Mouse (Mus musculus): ENCODE results near the gene Cage1. TPM values are rescaled to one million over a fixed set of nuclear protein-coding genes. Genes with fewer than 3 reads are reported as not detected.

The Cage1 gene
- polyA plus RNA-seq, 2 experiments, result 0.15 to 0.25 TPM

GRCm38 (mm10) chr13:37999713-38000112 is 37.2 kb downstream of the Cage1 start:
- H3K27ac ChIP-seq, result peak overlapping the region; percentile 39
- H3K9ac ChIP-seq (replicated peaks), result no peak overlapping the region
- H3K36me3 ChIP-seq (replicated peaks; ENCODE audit: control insufficient read depth, insufficient read depth, low read depth), result no peaks in the 10 kb centered on the region
- WGBS (ENCODE audit: insufficient replicate concordance), result 77% methylated on average over 3 of the region's 3 CpGs
- H3K4me1 ChIP-seq (replicated peaks; ENCODE audit: control insufficient read depth in 2 of 2, insufficient read depth in 2 of 2, low read length in 1 of 2), result peaks cover 15 to 23% of the 10 kb centered on the region in 2 experiments
- H3K27me3 ChIP-seq (ENCODE audit: control insufficient read depth, insufficient read depth, low read length), result no peaks in the 10 kb centered on the region; the same call in 1 of the 2 replicates
- DNase-seq (ENCODE audit: low read depth in 3 of 3, low spot score in 3 of 3) (peak in 2 of 3 experiments; percentile 36 to 70), ATAC-seq (ENCODE audit: insufficient read depth) (peak; percentile 95)
- no peak overlapping the region for H3K4me3 ChIP-seq (ENCODE audit: insufficient read depth in 1 of 2, low read depth in 2 of 2, low read length in 2 of 2)
- H3K9me3 ChIP-seq (ENCODE audit: control insufficient read depth, low read length), result no peaks in the 10 kb centered on the region
- H3K4me2 ChIP-seq (ENCODE audit: low read depth), result peak overlapping the region; percentile 13
- TF ChIP-seq CTCF (IDR thresholded peaks at IDR 0.05; ENCODE audit: low read depth) (no peak), EP300 (IDR thresholded peaks at IDR 0.05; ENCODE audit: low read depth) (peak; percentile 52)

- Histone ChIP-seq H3K27me3 (ENCODE audit: control insufficient read depth, insufficient read depth, low read length) (no peaks in the 10 kb centered on the region), H3K27ac (peak overlapping the region; percentile 40; the same call in 1 of the 2 replicates), H3K9me3 (ENCODE audit: control insufficient read depth, low read length) (no peaks in the 10 kb centered on the region), H3K4me1 (replicated peaks; ENCODE audit: control insufficient read depth in 2 of 2, insufficient read depth in 2 of 2, low read length in 1 of 2) (peaks cover 8 to 22% of the 10 kb centered on the region in 2 experiments), H3K36me3 (replicated peaks; ENCODE audit: control insufficient read depth, insufficient read depth, low read depth) (peaks cover 24% of the 10 kb centered on the region), H3K9ac (replicated peaks) (peak overlapping the region; percentile 38), H3K4me3 (ENCODE audit: insufficient read depth in 1 of 2, low read depth in 2 of 2, low read length in 2 of 2) (peak overlapping the region; percentile 42 to 75), H3K4me2 (ENCODE audit: low read depth) (peak overlapping the region; percentile 62)
- WGBS (ENCODE audit: insufficient replicate concordance), result 15% methylated on average over 7 of the region's 7 CpGs
- TF ChIP-seq CTCF (IDR thresholded peaks at IDR 0.05; ENCODE audit: low read depth) (no peak), EP300 (IDR thresholded peaks at IDR 0.05; ENCODE audit: low read depth) (no peak)
- DNase-seq (ENCODE audit: low read depth in 3 of 3, low spot score in 3 of 3) (no peak), ATAC-seq (ENCODE audit: insufficient read depth) (peak; percentile 29)
These were observed 42.5 kb downstream of the Cage1 start for GRCm38 (mm10) chr13:37994405-37994749.

GRCm38 (mm10) chr13:37993704-37994404 is 43.0 kb downstream of the Cage1 start, which contains the start of gene Ssr1:
Ssr1 (minus strand) TSS chr13:37994217.
- H3K4me1 ChIP-seq (replicated peaks; ENCODE audit: control insufficient read depth in 2 of 2, insufficient read depth in 2 of 2, low read length in 1 of 2), result peaks cover 5 to 17% of the 10 kb centered on the region in 2 experiments
- peak within 1 kb of the TSS; percentile 75 to 93 for H3K4me3 ChIP-seq (ENCODE audit: insufficient read depth in 1 of 2, low read depth in 2 of 2, low read length in 2 of 2)
- TF ChIP-seq CTCF (IDR thresholded peaks at IDR 0.05; ENCODE audit: low read depth) (no peak), EP300 (IDR thresholded peaks at IDR 0.05; ENCODE audit: low read depth) (peak; percentile 59)
- no peaks in the 10 kb centered on the region for H3K9me3 ChIP-seq (ENCODE audit: control insufficient read depth, low read length)
- peak within 1 kb of the TSS; percentile 93 for H3K9ac ChIP-seq (replicated peaks)
- DNase-seq (ENCODE audit: low read depth in 3 of 3, low spot score in 3 of 3) (peak; percentile 85 to 94 (median 91)), ATAC-seq (ENCODE audit: insufficient read depth) (peak; percentile 96)
- peak within 1 kb of the TSS; percentile 70 for H3K27ac ChIP-seq
- peaks cover 29% of the 10 kb centered on the region for H3K36me3 ChIP-seq (replicated peaks; ENCODE audit: control insufficient read depth, insufficient read depth, low read depth)
- no peaks in the 10 kb centered on the region for H3K27me3 ChIP-seq (ENCODE audit: control insufficient read depth, insufficient read depth, low read length)
- H3K4me2 ChIP-seq (ENCODE audit: low read depth), result peak within 1 kb of the TSS; percentile 69
- WGBS (ENCODE audit: insufficient replicate concordance), result under 1% methylated on average over 88 of the region's 89 CpGs

- no peak for DNase-seq (ENCODE audit: low read depth in 3 of 3, low spot score in 3 of 3)
These were observed 43.5 kb downstream of the Cage1 start for GRCm38 (mm10) chr13:37993376-37993703.

GRCm38 (mm10) chr13:37992638-37993371 is 44.1 kb downstream of the Cage1 start:
- Histone ChIP-seq H3K4me1 (replicated peaks; ENCODE audit: control insufficient read depth in 2 of 2, insufficient read depth in 2 of 2, low read length in 1 of 2) (peaks cover 5 to 15% of the 10 kb centered on the region in 2 experiments), H3K27me3 (ENCODE audit: control insufficient read depth, insufficient read depth, low read length) (no peaks in the 10 kb centered on the region), H3K4me2 (ENCODE audit: low read depth) (peak overlapping the region; percentile 69), H3K4me3 (ENCODE audit: insufficient read depth in 1 of 2, low read depth in 2 of 2, low read length in 2 of 2) (peak overlapping the region; percentile 75 to 93), H3K36me3 (replicated peaks; ENCODE audit: control insufficient read depth, insufficient read depth, low read depth) (peaks cover 40% of the 10 kb centered on the region), H3K9ac (replicated peaks) (peak overlapping the region; percentile 93), H3K9me3 (ENCODE audit: control insufficient read depth, low read length) (no peaks in the 10 kb centered on the region), H3K27ac (peak overlapping the region; percentile 70)
- TF ChIP-seq CTCF (IDR thresholded peaks at IDR 0.05; ENCODE audit: low read depth) (no peak), EP300 (IDR thresholded peaks at IDR 0.05; ENCODE audit: low read depth) (no peak)
- WGBS (ENCODE audit: insufficient replicate concordance), result 7% methylated on average over 10 of the region's 10 CpGs
- no peak for DNase-seq (ENCODE audit: low read depth in 3 of 3, low spot score in 3 of 3)
- no peak for ATAC-seq (ENCODE audit: insufficient read depth)

More at GRCm38 (mm10) chr13:37993376-37993703, 43.5 kb downstream of the Cage1 start:
- peak overlapping the region; percentile 93 for H3K9ac ChIP-seq (replicated peaks)
- H3K9me3 ChIP-seq (ENCODE audit: control insufficient read depth, low read length), result no peaks in the 10 kb centered on the region
- whole genome bisulfite sequencing (ENCODE audit: insufficient replicate concordance), result under 1% methylated on average over 17 of the region's 17 CpGs
- peaks cover 5 to 15% of the 10 kb centered on the region in 2 experiments for H3K4me1 ChIP-seq (replicated peaks; ENCODE audit: control insufficient read depth in 2 of 2, insufficient read depth in 2 of 2, low read length in 1 of 2)
- peak overlapping the region; percentile 75 to 93 for H3K4me3 ChIP-seq (ENCODE audit: insufficient read depth in 1 of 2, low read depth in 2 of 2, low read length in 2 of 2)
- no peak for ATAC-seq (ENCODE audit: insufficient read depth)
- no peaks in the 10 kb centered on the region for H3K27me3 ChIP-seq (ENCODE audit: control insufficient read depth, insufficient read depth, low read length)
- H3K27ac ChIP-seq, result peak overlapping the region; percentile 70
- H3K36me3 ChIP-seq (replicated peaks; ENCODE audit: control insufficient read depth, insufficient read depth, low read depth), result peaks cover 34% of the 10 kb centered on the region
- TF ChIP-seq CTCF (IDR thresholded peaks at IDR 0.05; ENCODE audit: low read depth), result no peak
- peak overlapping the region; percentile 69 for H3K4me2 ChIP-seq (ENCODE audit: low read depth)
